Mouse (Mus musculus): ENCODE measurements around the gene 2210016L21Rik. TPM values are rescaled to one million over a fixed set of nuclear protein-coding genes. Genes with fewer than 3 reads are reported as not detected.

The 2210016L21Rik gene
- polyA plus RNA-seq, 1 experiment: 137 TPM

- 88% methylated on average over 9 of the region's 9 CpGs for WGBS
- Histone ChIP-seq H3K27me3 (ENCODE audit: control insufficient read depth, insufficient read depth, low read length) (no peaks in the 10 kb centered on the region), H3K27ac (ENCODE audit: insufficient read depth, low read length) (no peak overlapping the region), H3K4me3 (replicated peaks; ENCODE audit: insufficient read depth, low read depth, low read length) (no peak overlapping the region), H3K4me1 (ENCODE audit: control insufficient read depth, insufficient read depth, low read length) (0 out of 2 replicates have a peak, but pooled peaks cover 4% of the 10 kb centered on the region)
- TF ChIP-seq CTCF (IDR thresholded peaks at IDR 0.05; ENCODE audit: borderline replicate concordance, insufficient read depth, low read depth, low read length) (no peak), POLR2A (IDR thresholded peaks at IDR 0.05; ENCODE audit: borderline replicate concordance, insufficient read depth, low read length) (no peak)
- DNase-seq: no peak
Measured at GRCm38 (mm10) chr5:114972201-114972600, 30.2 kb downstream of the 2210016L21Rik start.

- Histone ChIP-seq H3K27ac (ENCODE audit: insufficient read depth, low read length) (no peak overlapping the region), H3K27me3 (ENCODE audit: control insufficient read depth, insufficient read depth, low read length) (no peaks in the 10 kb centered on the region), H3K4me3 (replicated peaks; ENCODE audit: insufficient read depth, low read depth, low read length) (no peak overlapping the region), H3K4me1 (ENCODE audit: control insufficient read depth, insufficient read depth, low read length) (no peaks in the 10 kb centered on the region)
- no peak for DNase-seq
- WGBS: 66% methylated on average over 8 of the region's 8 CpGs
- TF ChIP-seq CTCF (IDR thresholded peaks at IDR 0.05; ENCODE audit: borderline replicate concordance, insufficient read depth, low read depth, low read length) (no peak), POLR2A (IDR thresholded peaks at IDR 0.05; ENCODE audit: borderline replicate concordance, insufficient read depth, low read length) (no peak)
Measured at GRCm38 (mm10) chr5:114973131-114973530, 31.2 kb downstream of the 2210016L21Rik start.

- TF ChIP-seq POLR2A (IDR thresholded peaks at IDR 0.05; ENCODE audit: borderline replicate concordance, insufficient read depth, low read length) (no peak), CTCF (IDR thresholded peaks at IDR 0.05; ENCODE audit: borderline replicate concordance, insufficient read depth, low read depth, low read length) (no peak)
- DNase-seq: no peak
- Histone ChIP-seq H3K4me3 (replicated peaks; ENCODE audit: insufficient read depth, low read depth, low read length) (no peak overlapping the region), H3K27ac (ENCODE audit: insufficient read depth, low read length) (no peak overlapping the region), H3K27me3 (ENCODE audit: control insufficient read depth, insufficient read depth, low read length) (no peaks in the 10 kb centered on the region), H3K4me1 (ENCODE audit: control insufficient read depth, insufficient read depth, low read length) (no peaks in the 10 kb centered on the region)
Measured at GRCm38 (mm10) chr5:114976935-114977334, 35.0 kb downstream of the 2210016L21Rik start.

DNA sequence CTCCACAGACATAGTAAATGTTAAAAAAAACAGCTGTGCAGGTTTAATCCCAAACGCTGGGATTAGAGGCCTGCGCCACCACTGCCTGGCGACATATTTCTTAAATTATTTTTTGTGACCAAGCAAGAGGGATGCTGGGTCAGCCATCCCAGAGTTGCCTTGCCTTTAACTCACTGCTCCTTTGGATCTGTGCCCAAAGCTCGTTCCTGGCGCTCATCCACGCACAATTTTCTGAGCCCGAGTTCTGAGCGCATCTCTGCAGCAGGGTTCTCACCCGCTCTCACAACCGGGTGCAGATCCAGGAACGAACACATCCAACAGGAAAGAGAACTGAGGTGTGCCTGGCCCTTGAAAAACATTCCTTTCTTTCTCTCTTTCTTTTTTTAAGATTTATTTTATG is 36.5 kb downstream of the 2210016L21Rik start:
- Histone ChIP-seq H3K4me1 (ENCODE audit: control insufficient read depth, insufficient read depth, low read length) (no peaks in the 10 kb centered on the region), H3K27ac (ENCODE audit: insufficient read depth, low read length) (no peak overlapping the region), H3K27me3 (ENCODE audit: control insufficient read depth, insufficient read depth, low read length) (no peaks in the 10 kb centered on the region), H3K4me3 (replicated peaks; ENCODE audit: insufficient read depth, low read depth, low read length) (no peak overlapping the region)
- TF ChIP-seq CTCF (IDR thresholded peaks at IDR 0.05; ENCODE audit: borderline replicate concordance, insufficient read depth, low read depth, low read length) (no peak), POLR2A (IDR thresholded peaks at IDR 0.05; ENCODE audit: borderline replicate concordance, insufficient read depth, low read length) (no peak)
- peak; percentile 24 to 46 for DNase-seq
- WGBS: 21% methylated on average over 11 of the region's 11 CpGs

DNA sequence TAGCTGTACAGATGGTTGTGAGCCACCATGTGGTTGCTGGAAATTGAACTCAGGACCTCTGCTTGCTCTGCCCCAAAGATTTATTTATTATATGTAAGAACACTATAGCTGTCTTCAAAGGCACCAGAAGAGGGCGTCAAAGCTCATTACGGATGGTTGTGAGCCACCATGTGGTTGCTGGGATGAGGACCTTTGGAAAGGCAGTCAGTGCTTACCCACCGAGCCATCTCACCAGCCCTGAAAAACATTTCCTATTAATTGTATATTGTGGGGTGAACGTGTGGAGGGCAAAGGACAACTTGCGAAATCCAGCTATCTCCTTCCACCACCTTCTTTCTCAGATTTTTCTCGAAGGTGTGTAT is 36.9 kb downstream of the 2210016L21Rik start:
- WGBS: 4% methylated on average over 6 of the region's 6 CpGs

DNA sequence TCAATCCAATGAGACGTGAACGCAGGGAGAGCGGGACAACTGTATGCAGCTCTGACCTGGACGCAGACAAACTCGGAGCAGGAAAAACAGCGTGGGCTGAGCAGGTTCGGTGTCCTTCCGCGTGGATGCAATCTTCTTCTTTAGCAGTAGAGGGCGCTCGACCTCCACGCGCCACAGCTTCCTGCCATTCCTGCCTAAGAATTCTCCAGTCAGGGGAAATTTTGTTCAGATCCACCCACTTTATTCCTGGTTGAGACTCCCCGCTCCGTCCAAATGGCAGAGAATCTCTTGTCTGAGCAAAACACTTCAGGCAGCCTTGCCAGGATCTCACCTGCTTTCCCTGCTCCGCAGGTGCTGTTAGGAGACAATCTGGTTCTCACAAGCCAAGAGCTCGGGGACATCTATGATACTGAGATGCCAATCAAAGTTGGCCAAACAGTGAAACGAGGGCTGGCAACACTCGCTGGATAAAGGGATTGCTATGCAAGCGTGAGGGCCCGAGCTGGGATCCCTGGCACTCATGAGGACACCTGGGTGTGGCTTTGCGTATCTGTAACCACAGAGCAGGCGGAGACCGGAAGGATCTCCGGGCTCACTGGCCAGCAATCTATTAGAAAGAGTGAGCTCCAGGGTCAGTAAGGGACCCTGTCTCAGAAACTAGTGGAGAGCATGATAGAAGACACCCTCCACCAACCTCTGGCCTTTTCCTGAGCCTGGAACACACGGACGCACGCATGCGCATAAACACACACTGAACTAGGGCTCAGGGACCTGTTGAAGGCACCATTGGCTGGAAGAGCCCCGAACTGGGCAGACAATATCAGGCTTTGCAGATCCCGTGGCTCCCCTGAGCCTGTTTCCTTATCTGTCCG is 37.5 kb downstream of the 2210016L21Rik start:
- Histone ChIP-seq H3K4me1 (ENCODE audit: control insufficient read depth, insufficient read depth, low read length) (no peaks in the 10 kb centered on the region), H3K27me3 (ENCODE audit: control insufficient read depth, insufficient read depth, low read length) (no peaks in the 10 kb centered on the region), H3K4me3 (replicated peaks; ENCODE audit: insufficient read depth, low read depth, low read length) (peak overlapping the region; percentile 53), H3K27ac (ENCODE audit: insufficient read depth, low read length) (no peak overlapping the region)
- peak; percentile 81 to 88 for DNase-seq
- TF ChIP-seq CTCF (IDR thresholded peaks at IDR 0.05; ENCODE audit: borderline replicate concordance, insufficient read depth, low read depth, low read length) (peak; percentile 99), POLR2A (IDR thresholded peaks at IDR 0.05; ENCODE audit: borderline replicate concordance, insufficient read depth, low read length) (no peak)
- WGBS: 2% methylated on average over 32 of the region's 32 CpGs

More for the DNA sequence above, 36.9 kb downstream of the 2210016L21Rik start:
- peak overlapping the region; percentile 18 for H3K4me3 ChIP-seq (replicated peaks; ENCODE audit: insufficient read depth, low read depth, low read length)
- H3K27ac ChIP-seq (ENCODE audit: insufficient read depth, low read length): no peak overlapping the region
- H3K4me1 ChIP-seq (ENCODE audit: control insufficient read depth, insufficient read depth, low read length): no peaks in the 10 kb centered on the region
- no peak for TF ChIP-seq POLR2A (IDR thresholded peaks at IDR 0.05; ENCODE audit: borderline replicate concordance, insufficient read depth, low read length)
- no peak for DNase-seq
- H3K27me3 ChIP-seq (ENCODE audit: control insufficient read depth, insufficient read depth, low read length): no peaks in the 10 kb centered on the region

DNA sequence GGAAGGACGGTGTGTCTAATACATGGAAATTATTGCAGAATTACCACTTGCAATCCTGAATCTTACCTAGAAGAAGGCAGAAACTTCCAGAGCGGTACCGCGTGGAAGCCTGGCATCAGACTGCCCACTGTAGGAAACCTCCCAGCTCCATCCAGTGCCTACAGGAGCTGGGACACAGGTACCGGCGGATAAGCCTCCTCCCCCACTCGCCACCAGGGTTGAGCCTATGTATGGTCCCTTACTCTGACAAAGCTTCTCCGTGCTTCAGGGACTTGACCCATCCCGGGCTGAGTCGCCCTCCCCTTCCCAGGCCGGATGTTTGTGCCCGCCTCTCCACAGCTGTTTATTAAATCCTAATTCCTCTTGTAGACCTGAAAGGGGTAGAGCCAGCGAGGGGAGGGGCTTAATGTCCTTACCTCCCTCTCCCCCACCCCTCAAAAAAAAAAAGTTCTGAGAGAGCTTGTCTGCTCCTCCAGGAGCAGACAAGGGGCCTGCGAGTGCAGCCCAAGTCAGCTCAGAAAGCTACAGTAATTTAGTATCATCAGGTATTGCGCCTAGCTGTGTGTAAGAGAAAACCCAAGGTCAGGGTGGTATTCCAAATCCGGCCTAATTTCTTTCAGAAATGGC is 38.3 kb downstream of the 2210016L21Rik start:
- H3K27ac ChIP-seq (ENCODE audit: insufficient read depth, low read length): no peak overlapping the region
- TF ChIP-seq POLR2A (IDR thresholded peaks at IDR 0.05; ENCODE audit: borderline replicate concordance, insufficient read depth, low read length) (no peak), CTCF (IDR thresholded peaks at IDR 0.05; ENCODE audit: borderline replicate concordance, insufficient read depth, low read depth, low read length) (no peak)

GRCm38 (mm10) chr5:114982001-114982400 is 40.0 kb downstream of the 2210016L21Rik start:
- DNase-seq: no peak
- H3K27me3 ChIP-seq (ENCODE audit: control insufficient read depth, insufficient read depth, low read length): no peaks in the 10 kb centered on the region
- no peak overlapping the region for H3K27ac ChIP-seq (ENCODE audit: insufficient read depth, low read length)
- 59% methylated on average over 15 of the region's 15 CpGs for WGBS
- TF ChIP-seq CTCF (IDR thresholded peaks at IDR 0.05; ENCODE audit: borderline replicate concordance, insufficient read depth, low read depth, low read length) (no peak), POLR2A (IDR thresholded peaks at IDR 0.05; ENCODE audit: borderline replicate concordance, insufficient read depth, low read length) (no peak)
- no peaks in the 10 kb centered on the region for H3K4me1 ChIP-seq (ENCODE audit: control insufficient read depth, insufficient read depth, low read length)
- no peak overlapping the region for H3K4me3 ChIP-seq (replicated peaks; ENCODE audit: insufficient read depth, low read depth, low read length)

More for the DNA sequence above, 38.3 kb downstream of the 2210016L21Rik start:
- peak overlapping the region; percentile 53 for H3K4me3 ChIP-seq (replicated peaks; ENCODE audit: insufficient read depth, low read depth, low read length)
- H3K4me1 ChIP-seq (ENCODE audit: control insufficient read depth, insufficient read depth, low read length): no peaks in the 10 kb centered on the region
- H3K27me3 ChIP-seq (ENCODE audit: control insufficient read depth, insufficient read depth, low read length): no peaks in the 10 kb centered on the region
- 35% methylated on average over 16 of the region's 16 CpGs for WGBS
- DNase-seq: no peak

Data from cerebellum, adult 2 months (tissue).